Comparison of ENCODE assay signal across 24 mouse cellular contexts in genomic region chr12:11158670-11159069, GRCm38 (mm10). TPM values are rescaled to one million over a fixed set of nuclear protein-coding genes. Genes with fewer than 3 reads are reported as not detected.
"Had no signal": no experiment of that assay in that cellular context is flagged by ENCODE, and none has a peak within 500 bp of the region (broad histone marks: within the 10 kb centered on the region; RNA-seq: fewer than 3 reads in every experiment).

No protein-coding gene starts in this region.

- H3K27ac ChIP-seq: neural tube, embryonic 13.5 days; neural tube, embryonic 15.5 days; stomach, embryonic 15.5 days; stomach, postnatal 0 days had no signal

- H3K4me3 ChIP-seq: neural tube, embryonic 13.5 days; neural tube, embryonic 15.5 days; stomach, embryonic 15.5 days had no signal

- H3K9ac ChIP-seq: neural tube, embryonic 13.5 days; neural tube, embryonic 15.5 days; stomach, embryonic 15.5 days had no signal

- H3K9me3 ChIP-seq: neural tube, embryonic 13.5 days; neural tube, embryonic 15.5 days; stomach, embryonic 15.5 days had no signal

- H3K4me1 ChIP-seq: neural tube, embryonic 13.5 days; neural tube, embryonic 15.5 days; stomach, embryonic 15.5 days had no signal

- H3K27me3 ChIP-seq: neural tube, embryonic 13.5 days; neural tube, embryonic 15.5 days; stomach, embryonic 15.5 days had no signal

- H3K36me3 ChIP-seq: neural tube, embryonic 13.5 days; neural tube, embryonic 15.5 days; stomach, embryonic 15.5 days had no signal

- DNase-seq: retina, postnatal 1 day; right cerebral cortex, adult 18-20 months; right cerebral cortex, postnatal 14 days; right cerebral cortex, postnatal 25 days; right cerebral cortex, postnatal 4 days; spleen, adult 18-20 months; thymus, adult 18-20 months; thymus, adult 2 months; thymus, postnatal 14 days; thymus, postnatal 25 days; thymus, postnatal 36 days; thymus, postnatal 4 days had no signal

RNA-seq across cellular contexts. Expression of gene Kcns3, which starts 7.8 kb away (rescaled TPM):
- total RNA-seq: neutrophil, adult 5-6 weeks had no signal

RNA-seq across cellular contexts. Expression of gene Msgn1, which starts 50.1 kb away (rescaled TPM):
- total RNA-seq: neutrophil, adult 5-6 weeks had no signal
- polyA plus RNA-seq: neural tube, embryonic 13.5 days; neural tube, embryonic 14.5 days; neural tube, embryonic 15.5 days; small intestine, adult 2 months; stomach, embryonic 14.5 days; stomach, embryonic 15.5 days; stomach, embryonic 16.5 days; stomach, postnatal 0 days; testis, adult 2 months; thymus, postnatal 0 days; urinary bladder, adult 2 months had no signal
